Mouse (Mus musculus) yolk sac, embryonic 10.5 days (tissue): ENCODE measurements around the gene Fbf1.
"Not testable (repeated sequence)": the region's sequence is repeated elsewhere in the genome, so short reads cannot be mapped to it uniquely, and the experiment has no call there.

ENCODE experiments used
- DNase-seq: peaks from one replicate; pipeline ENCODE4 v3.0.0-alpha.2; 2017; ENCODE audit warnings: low spot score

Fbf1 gene

DNA sequence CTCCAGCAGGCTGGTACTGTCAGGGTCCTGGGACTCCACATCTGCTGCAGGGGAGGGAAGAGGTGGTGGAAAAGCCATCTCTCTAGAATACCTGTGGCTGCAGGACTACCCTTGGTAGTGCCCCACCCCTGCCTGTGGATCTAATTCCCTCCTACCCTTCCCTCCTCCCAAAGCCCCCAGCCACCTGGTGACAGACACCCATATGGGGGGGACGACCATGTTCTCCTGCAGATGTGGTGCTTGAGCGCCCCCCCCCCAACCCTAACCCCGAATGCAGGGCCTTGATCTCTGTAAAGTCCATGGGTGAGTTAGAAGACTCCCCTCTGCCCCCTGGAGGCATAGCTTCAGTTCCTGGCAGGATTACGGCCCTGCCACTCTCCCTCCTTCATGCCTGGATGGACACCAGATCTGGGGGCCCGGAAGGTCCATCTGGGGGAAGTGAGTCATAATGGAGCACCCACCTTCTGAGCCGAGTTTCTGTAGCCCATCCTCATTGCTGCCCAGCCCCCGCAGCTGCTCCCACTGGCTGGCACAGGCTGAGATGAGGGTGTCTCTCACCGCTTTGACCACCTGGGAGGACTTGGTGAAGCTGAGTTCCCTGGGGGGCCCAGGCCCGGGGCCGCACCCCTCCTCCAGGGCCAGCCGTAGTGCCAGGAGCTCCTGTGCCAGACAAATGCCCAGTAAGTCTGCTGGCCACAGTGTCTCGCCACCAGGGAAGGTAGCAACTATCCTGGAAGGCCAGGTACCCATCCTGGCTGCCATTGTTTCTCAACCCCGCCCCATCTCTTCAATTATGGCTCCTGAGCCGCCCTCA lies 60.8 kb downstream of the Fbf1 start:
- no peak for DNase-seq

DNA sequence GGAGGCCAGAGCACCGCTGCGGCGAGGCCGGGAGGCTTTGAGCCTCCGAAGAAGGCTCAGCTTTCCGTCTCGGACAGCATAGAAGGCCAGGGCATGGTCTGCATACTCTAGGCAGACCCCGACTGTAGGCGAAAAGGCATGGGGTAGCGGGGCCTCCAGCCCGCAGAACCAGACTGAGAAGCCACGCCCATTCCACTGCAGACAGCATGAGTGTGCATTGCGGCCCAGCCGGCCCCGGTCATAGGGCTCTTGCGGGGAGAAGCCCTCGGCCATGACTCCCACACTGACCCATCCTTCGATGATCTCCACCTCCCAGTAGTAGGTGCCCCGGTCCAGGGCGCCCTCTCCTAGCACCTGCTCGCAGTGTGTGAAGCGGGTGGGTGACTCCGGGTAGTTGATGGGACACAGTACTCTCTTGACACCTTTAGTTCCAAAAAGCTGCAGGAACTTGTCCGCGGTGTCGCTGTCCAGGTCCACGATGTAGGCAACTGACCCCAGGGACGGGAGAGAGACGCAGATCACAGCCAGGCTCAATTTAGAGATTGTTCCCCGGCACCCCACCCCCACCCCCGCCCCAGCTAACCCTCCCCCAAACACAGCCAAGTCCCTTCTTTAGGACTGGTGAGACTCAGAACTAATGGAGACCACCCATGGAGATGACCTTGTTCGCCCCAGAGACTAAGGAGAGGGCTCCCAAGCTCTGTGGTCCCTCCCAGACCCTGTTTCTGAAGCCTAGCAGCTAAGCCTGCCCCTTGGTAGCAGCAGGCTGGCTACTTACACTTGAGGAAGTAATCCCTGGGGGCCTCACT lies 61.6 kb downstream of the Fbf1 start:
- DNase-seq: no peak

DNA sequence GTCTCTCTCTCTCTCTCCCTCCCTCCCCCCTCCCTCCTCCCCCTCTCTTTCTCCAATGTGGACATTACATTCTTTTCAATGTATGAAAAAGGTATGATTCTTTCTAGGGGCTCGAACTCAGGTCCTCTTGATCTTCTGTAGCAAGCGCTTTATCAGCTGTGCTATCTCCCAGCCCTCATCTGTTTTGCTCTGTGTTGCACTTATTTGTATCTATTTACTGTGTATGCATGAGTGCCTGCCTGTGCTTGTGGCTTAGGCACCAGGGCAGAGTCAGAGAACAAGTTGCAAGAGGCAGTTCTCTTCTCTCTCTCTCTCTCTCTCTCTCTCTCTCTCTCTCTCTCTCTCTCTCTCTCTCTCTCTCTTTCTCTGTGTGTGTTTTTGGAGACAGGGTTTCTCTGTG lies 62.9 kb downstream of the Fbf1 start:
- DNase-seq: no peak

DNA sequence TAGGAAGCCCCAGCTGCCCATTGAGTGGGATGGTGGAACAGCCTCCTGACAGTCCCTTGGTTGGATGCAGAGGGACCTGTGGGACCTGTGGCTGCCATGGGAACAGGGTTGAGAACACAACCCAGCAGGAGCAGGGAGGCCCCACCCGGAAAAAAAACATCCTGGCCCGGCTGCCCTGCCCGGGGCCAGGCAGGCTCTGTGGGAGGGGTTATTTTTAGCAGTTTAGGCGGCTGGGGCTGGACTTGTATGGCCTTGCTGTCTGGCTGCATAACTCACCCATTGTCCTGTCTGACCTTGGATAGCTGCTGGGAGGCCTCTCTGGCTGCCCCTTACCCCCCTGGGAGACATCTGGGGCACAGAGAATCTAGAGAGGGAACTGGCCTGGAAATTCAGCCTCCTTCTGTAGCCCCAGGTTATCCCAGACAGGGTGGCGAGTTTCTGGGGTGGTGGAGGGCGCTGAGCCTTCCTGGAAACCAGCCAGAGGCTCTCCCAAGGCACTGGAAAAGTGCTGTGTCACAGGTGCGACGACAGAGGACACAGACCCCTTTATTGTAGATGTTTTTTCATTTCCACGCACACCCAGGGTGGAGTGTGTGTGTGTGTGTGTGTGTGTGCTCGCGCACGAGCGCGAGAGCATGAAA lies 63.8 kb downstream of the Fbf1 start:
- no peak for DNase-seq

DNA sequence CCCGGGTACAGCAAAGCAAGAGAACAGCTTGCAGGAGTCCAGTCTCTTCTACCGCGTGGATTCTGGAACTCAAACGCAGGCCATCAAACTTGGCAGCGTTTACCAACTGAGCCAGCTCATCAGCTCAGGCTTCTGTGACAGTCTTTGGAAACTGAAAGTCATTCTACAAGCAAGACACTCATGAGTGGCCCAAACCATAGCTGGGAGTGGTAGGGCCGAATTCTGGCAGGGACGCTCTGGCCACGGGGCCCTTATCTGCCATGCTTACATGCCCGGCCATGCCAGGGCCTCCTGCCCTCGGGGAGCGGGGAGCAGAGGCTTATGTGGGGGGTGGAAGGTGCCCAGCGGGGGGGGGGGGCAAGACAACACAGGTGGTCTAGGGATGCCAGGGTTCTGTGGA lies 64.4 kb downstream of the Fbf1 start:
- no peak for DNase-seq

DNA sequence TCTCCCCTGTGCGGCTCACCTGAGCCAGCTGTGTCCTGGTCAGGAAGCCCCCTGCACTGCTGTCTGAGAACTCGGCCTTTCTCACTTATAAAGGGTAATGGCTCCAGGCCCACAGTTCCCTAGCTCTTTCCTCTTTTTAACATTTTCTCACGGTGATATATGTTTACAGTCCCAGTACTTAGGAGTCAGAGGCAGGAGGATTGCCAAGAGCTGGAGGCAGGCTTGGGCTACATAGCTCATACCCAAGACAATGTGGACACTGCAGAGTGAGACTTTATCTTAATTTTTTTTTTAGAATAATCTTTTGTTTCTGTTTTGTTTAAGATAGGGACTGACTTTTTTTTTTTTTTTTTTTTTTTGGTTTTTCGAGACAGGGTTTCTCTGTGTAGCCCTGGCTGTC lies 65.5 kb downstream of the Fbf1 start:
- no peak for DNase-seq

DNA sequence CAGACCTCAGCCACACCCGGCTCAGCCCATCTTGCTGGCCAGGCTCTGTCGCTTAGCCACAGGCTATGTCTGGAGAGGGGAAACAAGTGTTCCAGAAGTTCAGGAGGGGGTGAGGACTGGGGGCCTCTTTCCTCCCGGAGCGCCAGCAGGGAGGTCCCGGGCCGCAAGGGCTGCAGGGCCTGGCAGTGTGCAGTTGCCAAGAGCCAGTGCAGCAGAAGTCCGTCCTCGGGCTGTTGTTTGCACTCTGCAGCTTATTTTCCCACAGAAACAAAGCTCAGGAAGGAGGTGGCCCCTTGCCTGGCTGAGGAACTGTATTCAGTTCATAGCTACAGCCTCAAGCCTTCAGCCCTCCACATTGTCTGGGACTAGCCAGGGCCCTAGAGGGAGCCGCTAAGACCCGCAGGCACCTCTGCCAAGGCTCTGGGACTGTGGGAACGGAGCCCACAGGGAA lies 66.0 kb downstream of the Fbf1 start:
- DNase-seq: no peak

DNA sequence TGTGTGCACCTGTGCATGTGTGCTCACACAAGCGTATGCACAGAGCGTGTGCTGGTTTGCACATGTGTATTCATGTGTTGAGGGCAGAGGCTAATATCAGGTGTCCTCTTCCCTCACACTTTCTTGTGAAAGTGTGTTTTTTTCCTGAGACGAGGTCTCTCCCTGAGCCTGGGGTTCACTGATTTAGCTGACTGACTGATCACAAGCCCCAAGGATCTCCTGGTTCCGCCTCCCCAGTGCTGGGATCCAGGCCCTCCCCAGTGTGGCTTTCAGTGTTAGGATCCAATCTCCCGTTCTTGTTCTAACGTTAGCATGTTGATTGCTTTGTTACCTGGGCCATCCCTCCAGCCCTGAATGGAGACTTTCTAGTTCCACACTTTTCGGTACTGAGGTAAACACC lies 67.1 kb downstream of the Fbf1 start:
- no peak for DNase-seq

DNA sequence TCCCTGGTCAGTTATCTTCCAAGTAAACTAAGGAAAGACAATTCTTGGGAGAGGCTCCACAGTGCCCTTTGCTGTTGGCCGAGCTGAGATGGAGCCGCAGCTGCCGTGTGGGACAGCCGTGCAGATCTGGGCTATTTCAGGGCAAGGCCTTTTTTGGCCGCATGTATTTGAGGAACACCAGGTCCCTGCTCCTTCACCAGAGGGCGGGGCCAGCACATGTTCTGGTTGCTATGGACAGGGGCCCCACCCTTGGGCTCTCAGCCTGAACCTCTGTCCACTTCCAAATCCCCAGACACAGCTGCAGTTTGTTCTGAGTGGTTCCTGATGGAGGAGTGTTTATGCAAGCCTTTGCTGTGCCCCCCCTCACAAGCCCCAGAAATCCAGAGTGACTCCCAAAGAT lies 67.6 kb downstream of the Fbf1 start:
- peak; percentile 24 for DNase-seq

DNA sequence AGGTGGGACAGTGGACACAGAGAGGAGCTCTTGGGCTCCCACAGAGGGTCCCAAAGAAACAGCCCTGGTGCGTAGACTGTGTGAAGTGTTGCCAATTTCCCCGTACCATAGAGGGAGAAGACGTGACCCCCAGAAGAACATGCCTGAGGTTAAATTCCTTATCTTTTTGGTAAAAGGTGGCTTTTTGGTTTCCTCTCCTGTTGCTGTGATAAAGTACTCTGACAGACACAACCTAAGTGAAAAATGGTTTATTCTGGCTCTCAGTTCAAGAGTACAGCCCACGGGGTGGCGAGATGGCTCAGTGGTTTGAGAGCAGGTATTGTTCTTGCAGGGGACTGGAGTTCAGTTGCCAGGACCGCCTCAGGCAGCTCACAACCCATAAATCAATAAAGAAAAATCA lies 68.5 kb downstream of the Fbf1 start:
- no peak for DNase-seq

DNA sequence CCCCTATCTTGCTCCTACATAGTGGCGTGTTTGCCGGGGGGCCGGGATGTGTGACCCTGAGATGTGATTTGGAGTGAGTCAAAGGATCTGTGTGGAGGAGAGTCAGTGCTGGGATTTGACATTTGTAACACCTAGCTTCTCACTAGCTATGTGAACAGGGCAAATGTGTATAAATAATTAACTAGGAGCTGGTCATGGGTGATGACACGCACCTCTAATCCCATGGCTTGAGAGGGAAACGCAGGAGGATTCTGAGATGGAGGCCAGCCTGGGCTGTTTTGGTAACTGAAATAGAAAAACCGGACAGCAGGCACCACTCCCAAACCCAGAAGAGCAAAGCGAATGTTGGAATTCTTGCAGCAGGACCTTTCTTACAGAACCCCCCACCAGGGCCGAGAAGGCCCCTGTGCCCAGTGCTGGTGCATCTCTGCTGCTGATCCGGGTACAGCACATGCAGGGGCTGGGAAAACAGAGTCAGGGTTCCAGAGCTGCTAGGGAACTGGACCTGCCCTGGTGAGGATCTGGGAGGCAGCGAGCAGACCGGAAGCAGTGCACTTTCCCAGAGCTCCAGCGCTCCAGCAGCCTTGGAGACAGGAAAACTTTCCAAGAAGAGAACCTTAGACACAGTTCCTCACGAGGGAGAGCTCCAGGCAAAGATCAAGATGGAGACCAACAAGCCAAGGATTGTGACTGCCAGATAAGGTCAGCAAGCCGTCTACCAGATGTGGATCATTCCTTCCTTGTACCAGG lies 69.1 kb downstream of the Fbf1 start:
- peak; percentile 69 for DNase-seq

DNA sequence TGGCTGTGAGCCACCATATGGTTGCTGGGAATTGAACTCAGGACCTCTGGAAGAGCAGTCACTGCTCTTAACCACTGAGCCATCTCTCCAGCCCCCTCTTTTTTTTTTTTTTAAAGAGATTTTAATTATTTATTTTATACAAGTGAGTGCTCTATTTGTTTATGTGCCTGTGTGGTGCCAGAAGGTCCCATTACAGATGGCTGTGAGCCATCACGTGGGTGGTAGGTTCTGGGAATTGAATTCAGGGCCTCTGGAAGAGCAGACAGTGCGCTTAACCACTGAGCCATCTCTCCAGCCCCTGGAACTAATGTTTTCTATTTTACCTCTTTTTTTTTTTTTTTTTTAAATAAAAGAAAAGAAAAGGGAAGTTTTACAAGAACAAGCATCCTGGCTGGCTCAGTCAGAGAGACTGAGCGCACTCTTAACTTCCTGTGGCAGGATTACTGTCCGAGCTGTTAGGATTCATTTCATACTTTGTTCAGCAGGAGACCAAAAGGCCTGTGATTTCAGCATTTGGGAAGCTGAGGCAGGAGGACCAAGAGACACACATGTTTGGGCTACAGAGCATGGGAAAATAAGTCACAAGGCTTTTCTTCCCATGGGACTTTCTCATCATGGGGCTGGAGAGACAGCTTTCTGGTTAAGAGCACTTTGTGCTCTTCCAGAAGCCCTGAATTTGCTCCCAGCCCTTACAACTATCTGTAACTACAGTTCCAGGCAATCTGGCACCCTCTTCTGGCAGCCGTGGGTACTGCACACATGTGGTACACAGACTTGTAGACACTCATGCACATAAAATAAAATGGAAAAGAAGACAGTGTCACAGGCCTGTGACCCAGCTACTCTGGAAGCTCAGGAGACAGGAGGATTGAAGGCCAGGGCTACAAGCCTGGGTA lies 71.5 kb downstream of the Fbf1 start:
- DNase-seq: no peak

DNA sequence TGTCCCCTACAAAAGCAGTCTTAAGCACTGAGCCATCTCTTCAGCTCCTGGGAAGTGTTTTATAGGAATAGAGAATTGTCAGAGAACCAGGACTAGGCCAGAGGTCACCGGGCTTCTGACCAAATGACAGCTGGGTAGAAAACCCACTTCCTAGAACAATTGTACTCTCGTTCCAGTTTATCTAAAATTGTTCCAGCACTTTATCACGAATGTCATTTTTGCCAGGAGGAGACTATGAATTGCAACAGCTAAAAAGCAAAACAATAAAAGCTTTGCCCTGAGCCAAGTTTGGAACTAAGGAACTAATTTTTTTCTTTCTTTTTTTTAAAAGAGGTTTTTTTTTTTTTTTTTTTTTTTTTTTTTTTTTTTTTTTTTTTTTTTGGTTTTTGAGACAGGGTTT lies 72.4 kb downstream of the Fbf1 start:
- DNase-seq: no peak

DNA sequence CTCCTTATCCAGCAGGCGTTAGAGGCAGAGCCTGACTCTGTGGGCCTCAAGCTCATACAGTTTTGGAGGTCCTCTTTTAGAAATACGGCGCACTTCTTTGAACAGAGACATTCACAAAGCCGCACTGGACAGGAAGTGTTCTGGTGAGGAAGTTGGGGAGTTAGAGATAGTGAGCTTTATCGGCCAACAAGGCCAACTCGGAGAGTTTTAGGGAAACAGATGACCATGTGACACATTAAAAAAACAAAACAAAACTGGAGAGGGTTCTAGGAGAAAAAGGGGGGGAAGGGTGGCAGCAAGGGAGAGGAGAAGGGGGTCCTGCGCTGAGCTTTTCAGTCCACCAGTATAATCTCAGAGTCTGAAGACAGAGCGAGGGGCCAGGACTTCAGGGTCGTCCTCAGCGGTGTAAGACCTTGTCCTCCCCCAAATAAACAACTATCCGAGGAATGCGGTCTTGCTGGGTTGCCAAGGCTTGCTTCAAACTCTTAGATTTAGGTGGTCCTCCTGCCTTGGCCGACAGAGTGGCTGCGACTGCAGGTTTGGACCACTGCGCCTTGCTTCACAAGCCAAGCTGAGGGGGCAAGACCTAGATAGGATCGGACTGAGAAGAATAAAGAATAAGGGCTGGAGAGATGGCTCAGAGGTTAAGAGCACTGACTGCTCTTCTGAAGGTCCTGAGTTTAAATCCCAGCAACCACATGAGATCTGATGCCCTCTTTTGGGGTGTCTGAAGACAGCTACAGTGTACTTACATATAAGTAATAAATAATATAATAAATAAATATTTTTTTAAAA lies 74.0 kb downstream of the Fbf1 start:
- DNase-seq: peak; percentile 9

DNA sequence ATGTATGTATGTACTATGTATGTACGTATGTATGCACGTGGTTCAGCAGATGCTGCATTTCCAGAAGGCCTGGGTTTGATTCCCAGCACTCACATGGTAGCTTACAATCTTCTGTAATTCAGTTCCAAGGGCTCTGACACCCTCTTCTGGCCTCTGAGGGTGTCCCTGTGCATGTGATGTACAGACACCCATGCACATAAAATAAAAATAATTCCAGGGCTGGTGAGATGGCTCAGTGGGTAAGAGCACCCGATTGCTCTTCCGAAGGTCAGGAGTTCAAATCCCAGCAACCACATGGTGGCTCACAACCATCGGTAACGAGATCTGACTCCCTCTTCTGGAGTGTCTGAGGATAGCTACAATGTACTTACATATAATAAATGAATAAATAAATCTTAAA lies 75.0 kb downstream of the Fbf1 start:
- not testable (repeated sequence) for DNase-seq
